Mouse (Mus musculus) hindbrain, embryonic 10.5 days (tissue): ENCODE results near the gene Tra2b. TPM values are rescaled to one million over a fixed set of nuclear protein-coding genes. Genes with fewer than 3 reads are reported as not detected.
"Not testable (repeated sequence)": the region's sequence is repeated elsewhere in the genome, so short reads cannot be mapped to it uniquely, and the experiment has no call there.

Experiments
- DNase-seq: peaks from one replicate; pipeline ENCODE4 v3.0.0-alpha.2; 2017; ENCODE audit warnings: low spot score
- H3K27ac ChIP-seq: fragments of 300-500 bp; sonication (generic); 2 replicates; pipeline ENCODE4 v1.5.1; 2016; ENCODE audit warnings: mild to moderate bottlenecking, moderate library complexity
- H3K27me3 ChIP-seq: fragments of 300-500 bp; sonication (generic); 2 replicates; pipeline ENCODE4 v1.6.1; 2016; ENCODE audit warnings: mild to moderate bottlenecking; ENCODE audit not compliant: poor library complexity, insufficient read depth, severe bottlenecking
- H3K36me3 ChIP-seq: fragments of 300-500 bp; sonication (generic); 2 replicates; pipeline ENCODE4 v1.6.1; 2016; ENCODE audit warnings: mild to moderate bottlenecking, moderate library complexity
- H3K4me1 ChIP-seq: fragments of 300-500 bp; sonication (generic); replicated peaks from 2 replicates; pipeline ENCODE4 v1.6.1; 2016; ENCODE audit warnings: mild to moderate bottlenecking
- H3K4me3 ChIP-seq: fragments of 300-500 bp; sonication (generic); 2 replicates; pipeline ENCODE4 v1.5.1; 2016; ENCODE audit warnings: mild to moderate bottlenecking, moderate library complexity
- H3K9me3 ChIP-seq: fragments of 300-500 bp; sonication (generic); 2 replicates; pipeline ENCODE4 v1.6.1; 2016; ENCODE audit warnings: mild to moderate bottlenecking, moderate library complexity
- WGBS: fragments of 180-500 bp; shearing (Covaris S2); methylation state at CpG from one replicate; pipeline ENCODE4 v1.1.7; 2016; 5-methylcytosine and 5-hydroxymethylcytosine counted together
- polyA plus RNA-seq: library from polyadenylated mRNA; unstranded; fragments of >200 nt; fragmentation: Nextera tagmentation; extraction: Ambion mirVana; gene quantifications from 2 replicates; pipeline ENCODE4 v1.2.1, GENCODE M21; 2016

Gene Tra2b
- polyA plus RNA-seq, 1 experiment from 2014 or later: 398 TPM

DNA sequence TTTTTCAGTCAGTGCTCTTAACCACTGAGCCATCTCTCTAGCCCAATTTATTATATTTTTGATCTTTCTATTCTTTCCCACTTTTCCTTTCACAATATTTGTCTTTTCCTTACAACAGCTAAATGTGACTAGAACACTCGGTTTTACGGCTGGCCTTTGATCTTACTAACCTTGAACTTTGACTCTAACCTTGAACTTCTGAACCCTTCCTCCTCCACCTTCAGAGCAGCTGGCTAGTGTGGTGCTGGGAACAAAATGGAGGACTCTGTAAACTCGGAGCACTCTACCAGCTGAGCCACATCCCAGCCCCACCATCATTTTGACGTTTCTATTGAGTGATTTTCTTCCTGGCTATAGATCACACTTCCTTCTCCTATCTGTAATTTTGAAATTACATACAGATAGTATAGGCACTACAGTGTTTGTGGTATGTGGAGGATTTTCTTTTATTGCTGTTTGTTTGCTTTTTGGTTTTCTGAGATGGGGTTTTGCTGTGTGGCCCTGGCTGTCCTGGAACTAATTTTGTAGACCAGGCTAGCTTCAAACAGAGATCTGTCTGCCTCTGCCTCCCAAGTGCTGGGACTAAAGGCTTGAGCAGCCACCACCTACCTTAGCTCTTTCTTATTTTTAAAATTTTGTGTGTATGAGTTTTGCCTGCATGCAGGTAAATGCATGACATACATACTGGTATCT, 26.7 kb downstream of the Tra2b start:
- no peaks in the 10 kb centered on the region for H3K27me3 ChIP-seq
- peaks cover 8% of the 10 kb centered on the region for H3K4me1 ChIP-seq
- H3K36me3 ChIP-seq: peaks cover 68% of the 10 kb centered on the region
- no peaks in the 10 kb centered on the region for H3K9me3 ChIP-seq
- H3K27ac ChIP-seq: no peak overlapping the region
- no peak overlapping the region for H3K4me3 ChIP-seq
- WGBS: 77% methylated on average over 4 of the region's 4 CpGs
- DNase-seq: no peak

DNA sequence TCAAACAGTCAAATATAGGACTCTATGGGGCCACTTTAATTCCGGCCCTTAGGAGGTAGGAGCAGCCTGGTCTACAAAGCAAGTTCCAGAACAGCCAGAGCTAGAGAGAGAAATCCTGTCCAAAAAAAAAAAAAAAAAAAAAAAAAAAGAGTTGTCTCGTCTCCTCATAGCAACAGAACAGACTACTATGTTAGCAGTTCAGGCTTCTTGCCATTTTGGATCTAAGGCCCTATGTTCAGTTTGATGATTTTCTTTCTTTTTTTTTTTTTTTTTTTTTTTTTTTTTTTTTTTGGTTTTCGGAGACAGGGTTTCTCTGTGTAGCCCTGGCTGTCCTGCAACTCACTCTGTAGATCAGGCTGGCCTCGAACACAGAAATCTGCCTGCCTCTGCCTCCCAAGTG, 27.4 kb downstream of the Tra2b start:
- H3K4me3 ChIP-seq, H3K27me3 ChIP-seq, H3K27ac ChIP-seq, H3K4me1 ChIP-seq, H3K9me3 ChIP-seq, DNase-seq: not testable (repeated sequence)
- 93% methylated on average over 4 of the region's 4 CpGs for WGBS
- H3K36me3 ChIP-seq: peaks cover 61% of the 10 kb centered on the region

DNA sequence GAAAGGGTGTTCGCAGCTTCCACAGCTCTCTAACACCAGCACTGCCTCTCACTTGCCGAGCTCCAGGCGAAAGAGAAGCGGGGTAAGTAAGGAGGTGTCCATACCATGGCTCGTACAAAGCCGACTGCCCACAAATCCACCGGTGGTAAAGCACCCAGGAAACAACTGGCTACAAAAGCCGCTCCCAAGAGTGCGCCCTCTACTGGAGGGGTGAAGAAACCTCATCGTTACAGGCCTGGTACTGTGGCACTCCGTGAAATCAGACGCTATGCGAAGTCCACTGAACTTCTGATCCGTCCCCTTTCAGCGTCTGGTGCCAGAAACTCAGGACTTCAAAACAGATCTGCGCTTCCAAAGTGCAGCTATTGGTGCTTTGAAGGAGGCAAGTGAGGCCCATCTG, 29.0 kb downstream of the Tra2b start:
- Histone ChIP-seq H3K27me3 (no peaks in the 10 kb centered on the region), H3K36me3 (peaks cover 45% of the 10 kb centered on the region), H3K4me1 (peaks cover 9% of the 10 kb centered on the region), H3K4me3 (no peak overlapping the region), H3K27ac (no peak overlapping the region), H3K9me3 (no peaks in the 10 kb centered on the region)
- DNase-seq: no peak
- WGBS: 92% methylated on average over 16 of the region's 16 CpGs

DNA sequence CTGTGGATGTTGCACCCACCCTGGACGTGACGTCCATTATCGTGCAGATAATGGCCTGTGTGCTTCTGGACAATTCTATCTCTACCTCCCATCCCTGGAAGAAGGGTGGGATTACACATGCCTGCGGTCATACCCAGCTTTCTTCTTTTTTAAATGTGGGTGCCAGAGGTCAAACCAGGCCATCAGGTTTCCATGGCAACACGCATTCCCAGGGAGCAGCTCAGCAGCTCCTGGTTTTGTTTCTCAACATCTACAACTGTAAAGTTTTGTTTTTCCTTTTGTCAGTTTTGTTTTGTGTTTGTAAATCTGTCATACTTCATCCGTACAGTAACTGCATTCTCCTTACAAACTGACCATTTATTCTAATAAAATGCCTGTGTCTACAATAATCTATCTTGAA, 31.3 kb downstream of the Tra2b start:
- H3K36me3 ChIP-seq: peaks cover 22% of the 10 kb centered on the region
- H3K9me3 ChIP-seq: no peaks in the 10 kb centered on the region
- DNase-seq: peak; percentile 26
- WGBS: 28% methylated on average over 6 of the region's 6 CpGs
- peaks cover 9% of the 10 kb centered on the region for H3K4me1 ChIP-seq
- H3K4me3 ChIP-seq: no peak overlapping the region
- no peaks in the 10 kb centered on the region for H3K27me3 ChIP-seq
- H3K27ac ChIP-seq: no peak overlapping the region

DNA sequence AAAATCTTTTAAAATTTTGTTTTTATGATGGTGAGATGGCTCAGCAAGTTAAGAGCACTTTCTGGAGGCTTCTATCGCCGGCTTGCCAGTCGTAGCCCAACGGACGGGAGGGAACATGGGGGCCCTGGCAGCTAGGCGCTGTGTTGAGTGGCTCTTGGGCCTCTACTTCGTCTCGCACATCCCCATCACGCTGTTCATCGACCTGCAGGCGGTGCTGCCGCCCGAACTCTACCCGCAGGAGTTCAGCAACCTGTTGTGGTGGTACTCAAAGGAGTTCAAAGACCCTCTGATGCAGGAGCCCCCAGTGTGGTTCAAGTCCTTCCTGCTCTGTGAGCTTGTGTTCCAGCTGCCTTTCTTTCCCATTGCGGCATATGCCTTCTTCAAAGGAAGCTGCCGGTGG, 35.5 kb downstream of the Tra2b start:
- not testable (repeated sequence) for H3K36me3 ChIP-seq, H3K27me3 ChIP-seq, H3K4me1 ChIP-seq, H3K4me3 ChIP-seq, H3K9me3 ChIP-seq, DNase-seq, H3K27ac ChIP-seq
- WGBS: 81% methylated on average over 16 of the region's 16 CpGs

DNA sequence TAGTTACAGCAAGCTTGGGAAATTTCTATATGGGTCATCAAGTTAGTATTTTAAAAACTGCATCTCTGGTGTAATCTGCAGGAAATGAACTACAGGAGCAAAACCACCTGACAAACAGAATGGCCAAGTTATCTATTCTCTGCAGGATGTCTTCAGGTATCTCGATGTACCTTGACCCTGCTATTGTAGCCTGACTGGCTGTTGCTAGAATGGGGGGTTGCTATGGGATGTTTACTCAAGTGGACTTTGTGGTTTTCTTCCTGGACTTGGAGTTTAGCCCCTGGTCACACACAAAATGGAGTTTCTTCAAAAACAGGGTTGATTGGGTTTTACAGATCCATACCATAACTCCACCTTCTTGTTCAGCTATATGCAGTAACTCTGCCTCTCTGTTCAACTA, 62.3 kb downstream of the Tra2b start:
- 86% methylated on average over 1 of the region's 1 CpGs for WGBS
- no peak overlapping the region for H3K27ac ChIP-seq
- no peaks in the 10 kb centered on the region for H3K4me1 ChIP-seq

DNA sequence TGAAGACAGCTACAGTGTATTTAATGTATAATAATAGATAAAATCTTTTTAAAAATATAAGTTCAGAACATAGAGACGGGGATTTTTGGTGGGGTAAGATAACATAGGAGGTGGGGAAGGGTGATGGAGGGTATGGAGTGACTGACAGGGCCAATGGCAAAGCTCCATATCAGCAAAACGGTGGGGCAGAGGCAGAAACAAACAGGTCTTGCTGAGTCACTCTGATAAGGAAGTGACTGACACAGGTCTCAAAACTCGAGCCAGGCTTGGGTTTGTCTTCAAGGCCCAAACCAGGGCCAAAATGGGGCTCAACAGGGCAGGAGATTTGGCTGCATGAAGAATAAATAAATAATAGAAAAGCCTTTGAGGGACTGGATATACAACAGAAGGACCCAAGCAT, 63.9 kb downstream of the Tra2b start:
- no peak overlapping the region for H3K4me3 ChIP-seq
- 69% methylated on average over 3 of the region's 3 CpGs for WGBS
- no peaks in the 10 kb centered on the region for H3K4me1 ChIP-seq
- no peak for DNase-seq
- H3K27ac ChIP-seq: no peak overlapping the region
- 0 out of 2 replicates have a peak, but pooled peaks cover 6% of the 10 kb centered on the region for H3K9me3 ChIP-seq
- no peaks in the 10 kb centered on the region for H3K27me3 ChIP-seq
- H3K36me3 ChIP-seq: no peaks in the 10 kb centered on the region

More for the DNA sequence above, 62.3 kb downstream of the Tra2b start:
- Histone ChIP-seq H3K27me3 (no peaks in the 10 kb centered on the region), H3K4me3 (no peak overlapping the region), H3K9me3 (peaks cover 12% of the 10 kb centered on the region; the same call in 1 of the 2 replicates), H3K36me3 (no peaks in the 10 kb centered on the region)
- DNase-seq: no peak

DNA sequence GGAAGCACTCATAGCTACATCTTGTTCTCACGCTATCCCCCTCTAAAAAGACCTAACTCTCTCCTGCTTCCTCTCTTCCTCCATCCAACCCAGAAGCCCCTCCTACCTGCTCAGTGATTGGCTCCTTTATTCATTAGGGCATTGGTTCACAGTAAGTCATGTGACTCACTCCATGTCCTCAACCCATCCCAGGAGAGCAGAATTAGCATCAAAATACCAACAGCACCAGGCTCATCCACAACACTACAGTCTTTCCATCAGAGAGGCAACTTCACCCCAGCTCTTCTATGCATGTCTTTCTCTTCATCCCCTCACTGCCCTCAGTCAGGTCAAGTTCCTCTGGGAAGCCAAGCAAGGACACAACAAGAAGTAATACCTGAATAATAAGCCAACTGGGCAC, 65.3 kb downstream of the Tra2b start:
- no peaks in the 10 kb centered on the region for H3K4me1 ChIP-seq
- H3K27me3 ChIP-seq: no peaks in the 10 kb centered on the region
- no peak for DNase-seq
- no peaks in the 10 kb centered on the region for H3K36me3 ChIP-seq
- no peak overlapping the region for H3K4me3 ChIP-seq
- no peak overlapping the region for H3K27ac ChIP-seq
- WGBS: 53% methylated on average over 1 of the region's 1 CpGs
- no peaks in the 10 kb centered on the region for H3K9me3 ChIP-seq

Other genes with a start within 250 kb of the Tra2b start
- gene Igf2bp2, start 102.7 kb downstream of the Tra2b start, polyA plus RNA-seq: 141 and 165 TPM in 2 replicates
- gene Etv5, start 173.7 kb upstream of the Tra2b start, polyA plus RNA-seq: 18.9 and 28.5 TPM in 2 replicates